Mouse (Mus musculus) brain, embryonic 14.5 days (tissue): ENCODE measurements around the gene Gucy2e.

Experiments used
- CTCF ChIP-seq: fragments of 200-500 bp; IDR thresholded peaks from 2 replicates; pipeline ENCODE4 v1.5.1; 2012; ENCODE audit warnings: inconsistent platforms, mild to moderate bottlenecking, moderate library complexity, borderline replicate concordance; ENCODE audit not compliant: insufficient read depth, insufficient read length; ENCODE audit errors: extremely low read depth
- POLR2A ChIP-seq: fragments of 200-500 bp; IDR thresholded peaks from 2 replicates; pipeline ENCODE4 v1.6.1; 2012; ENCODE audit warnings: mild to moderate bottlenecking, inconsistent platforms, borderline replicate concordance; ENCODE audit not compliant: poor library complexity, insufficient read depth, insufficient read length, severe bottlenecking; ENCODE audit errors: extremely low read depth

DNA sequence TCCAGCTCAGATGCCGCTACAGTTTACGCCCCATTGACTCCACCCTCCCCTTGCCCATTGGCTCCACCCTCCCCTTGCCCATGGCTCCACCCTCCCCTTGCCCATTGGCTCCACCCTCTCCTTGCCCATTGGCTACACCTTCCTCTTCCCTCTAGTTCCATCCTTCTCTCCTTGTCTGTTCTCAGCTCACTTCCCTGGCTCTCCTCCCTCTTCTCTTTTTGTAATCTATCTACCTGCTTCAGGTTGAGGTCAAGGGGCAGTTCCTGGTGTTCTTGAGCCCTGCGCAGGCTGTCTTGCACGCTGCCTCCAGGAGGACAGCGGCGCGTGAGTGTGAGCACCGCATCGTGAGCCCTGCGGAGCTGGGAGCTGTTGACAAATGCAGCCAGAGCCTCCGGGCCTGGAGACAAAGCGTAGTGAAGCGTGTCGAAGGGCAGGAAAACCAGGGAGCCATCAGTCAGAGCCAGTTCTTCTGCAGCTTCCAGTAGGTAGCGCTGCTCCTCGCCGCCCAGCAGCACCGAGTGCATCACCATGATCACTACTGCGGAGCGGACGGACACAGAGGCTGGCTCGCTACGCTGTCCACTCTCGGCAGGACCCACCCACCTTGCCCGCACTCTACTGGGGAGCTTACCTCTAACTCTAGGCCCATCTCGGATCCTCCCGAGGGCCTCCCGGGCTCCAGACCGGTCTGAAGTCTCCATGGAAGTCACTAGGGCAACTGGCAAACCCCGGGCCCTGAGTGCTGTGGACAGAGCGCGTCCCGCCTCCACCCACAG lies 1.4 kb downstream of the Gucy2e start:
- no peak for TF ChIP-seq POLR2A
- TF ChIP-seq CTCF = peak; percentile 35
